Comparison of ENCODE assay signal across 8 mouse cellular contexts in the genomic region with DNA sequence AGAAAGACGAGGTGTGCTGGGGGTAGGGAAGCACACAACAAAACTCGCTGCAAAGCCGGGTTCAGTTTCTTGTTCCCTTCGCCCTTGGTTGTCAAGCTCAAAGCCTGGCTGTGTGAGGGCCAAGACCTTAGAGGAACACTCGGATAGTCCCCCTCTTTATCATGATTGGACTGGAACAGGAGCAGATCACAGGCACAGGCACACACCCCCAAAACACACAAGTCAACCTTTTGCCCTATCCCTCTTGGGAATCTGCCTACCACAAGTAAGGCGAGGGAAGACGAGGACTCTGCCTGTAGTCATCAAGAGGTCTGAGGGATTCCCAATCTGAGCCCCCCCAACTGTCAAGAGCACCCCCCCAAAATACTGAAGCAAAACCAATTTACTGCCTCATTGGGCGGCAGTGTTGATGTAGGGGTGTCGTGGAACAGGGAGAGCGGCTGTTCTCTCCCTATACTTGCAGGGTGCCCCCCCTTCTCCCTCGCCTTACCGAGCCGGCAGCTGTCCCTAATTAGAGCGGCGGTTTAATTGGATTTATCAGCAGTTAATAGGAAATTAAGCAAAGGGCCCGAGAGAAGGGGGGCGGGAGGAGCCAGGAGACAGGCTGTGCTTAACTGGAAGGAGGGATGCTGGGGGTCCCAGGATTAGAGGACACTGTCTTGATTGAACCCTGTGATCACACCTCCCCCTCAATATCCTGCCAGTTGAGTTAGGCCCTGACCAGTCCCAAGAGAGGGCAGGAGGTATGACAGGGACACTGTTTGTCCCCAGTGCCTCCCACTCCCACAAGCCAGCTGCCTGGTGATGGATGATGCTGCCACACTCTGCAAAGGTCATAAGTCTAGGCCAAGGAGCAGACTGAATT. TPM values are rescaled to one million over a fixed set of nuclear protein-coding genes. Genes with fewer than 3 reads are reported as not detected.
DNase-seq lines count a peak whose midpoint lies in the region; ATAC-seq and TF ChIP-seq lines count a peak whose summit lies in the region.

No protein-coding gene starts in this region.

- no peak for TF ChIP-seq EP300 in heart, adult 2 months (IDR thresholded peaks at IDR 0.05; ENCODE audit: insufficient read depth, low read depth, low read length)
- TF ChIP-seq EP300 in MEL (IDR thresholded peaks at IDR 0.05; ENCODE audit: low read depth in 1 of 2, low read length in 2 of 2), result no peak

- H3K9me3 ChIP-seq in heart, embryonic 12.5 days (replicated peaks), result no peaks in the 10 kb centered on the region
- no peaks in the 10 kb centered on the region for H3K9me3 ChIP-seq in MEL (replicated peaks; ENCODE audit: insufficient read depth, low read length)
- no peaks in the 10 kb centered on the region for H3K9me3 ChIP-seq in forebrain, embryonic 12.5 days
- H3K9me3 ChIP-seq in midbrain, embryonic 10.5 days (replicated peaks), result no peaks in the 10 kb centered on the region

- no peak for ATAC-seq in heart, embryonic 12.5 days (ENCODE audit: insufficient number of reproducible peaks, low FRiP score)
- peak; percentile 15; the same call in 1 of the 2 replicates for ATAC-seq in forebrain, embryonic 12.5 days (ENCODE audit: low FRiP score)

- 11% methylated on average over 17 of the region's 17 CpGs for WGBS in heart, embryonic 12.5 days
- 45% methylated on average over 17 of the region's 17 CpGs for WGBS in heart, adult 2 months
- 2% methylated on average over 17 of the region's 17 CpGs for WGBS in forebrain, embryonic 12.5 days
- WGBS in midbrain, embryonic 10.5 days, result 4% methylated on average over 17 of the region's 17 CpGs

- no peak overlapping the region for H3K9ac ChIP-seq in heart, embryonic 12.5 days
- no peak overlapping the region for H3K9ac ChIP-seq in heart, adult 2 months (ENCODE audit: low read depth, low read length)
- H3K9ac ChIP-seq in MEL (ENCODE audit: control insufficient read depth, low read depth, low read length, poor library complexity, severe bottlenecking), result no peak overlapping the region
- peak overlapping the region; percentile 40 for H3K9ac ChIP-seq in forebrain, embryonic 12.5 days

- peak overlapping the region; percentile 51; the same call in 1 of the 2 replicates for H3K4me3 ChIP-seq in heart, embryonic 12.5 days
- H3K4me3 ChIP-seq in heart, adult 2 months, result no peak overlapping the region
- peak overlapping the region in 1 of 2 experiments; percentile 30; a peak in 1 of 4 replicates for H3K4me3 ChIP-seq in MEL (ENCODE audit: control insufficient read depth in 1 of 2, insufficient read depth in 1 of 2, low read depth in 2 of 2, low read length in 2 of 2)
- H3K4me3 ChIP-seq in forebrain, embryonic 12.5 days (replicated peaks), result peak overlapping the region; percentile 43
- H3K4me3 ChIP-seq in midbrain, embryonic 10.5 days, result peak overlapping the region; percentile 61

- DNase-seq in heart, adult 2 months, result no peak
- peak; percentile 33 for DNase-seq in MEL (ENCODE audit: low read depth, low spot score)
- peak; percentile 35 for DNase-seq in midbrain, embryonic 10.5 days (ENCODE audit: low spot score)
- DNase-seq in left cerebral cortex, adult 9 months (ENCODE audit: low spot score in 2 of 2), result no peak
- no peak for DNase-seq in kidney, adult 8-10 months
- DNase-seq in adrenal gland, postnatal 10 days, result no peak

- intact Hi-C loops in heart, adult 2 months (cut with DNase I), result loop anchor here (1.0 to 5.0 kb wide), 2 partner anchors 28 to 112 kb away; a partner anchor contains a TSS

- H3K27ac ChIP-seq in heart, embryonic 12.5 days (ENCODE audit: poor library complexity, severe bottlenecking), result no peak overlapping the region
- no peak overlapping the region for H3K27ac ChIP-seq in heart, adult 2 months
- H3K27ac ChIP-seq in MEL (ENCODE audit: control insufficient read depth, low read depth, low read length), result no peak overlapping the region
- H3K27ac ChIP-seq in forebrain, embryonic 12.5 days, result peak overlapping the region; percentile 94
- peak overlapping the region; percentile 89 for H3K27ac ChIP-seq in midbrain, embryonic 10.5 days (replicated peaks)

- TF ChIP-seq RAD21 in MEL (IDR thresholded peaks at IDR 0.05; ENCODE audit: low read depth, low read length), result no peak

- no peaks in the 10 kb centered on the region for H3K79me2 ChIP-seq in heart, adult 2 months (replicated peaks; ENCODE audit: control insufficient read depth, insufficient read depth, low read length)
- H3K79me2 ChIP-seq in MEL (ENCODE audit: control insufficient read depth, insufficient read depth, low read length, poor library complexity), result no peaks in the 10 kb centered on the region; the same call in 1 of the 2 replicates

- H3K4me2 ChIP-seq in heart, embryonic 12.5 days, result peak overlapping the region; percentile 86
- H3K4me2 ChIP-seq in forebrain, embryonic 12.5 days, result peak overlapping the region; percentile 76

- TF ChIP-seq POLR2A in heart, adult 2 months (IDR thresholded peaks at IDR 0.05; ENCODE audit: insufficient read depth, low read depth, low read length), result no peak
- no peak for TF ChIP-seq POLR2A in MEL (IDR thresholded peaks at IDR 0.05; ENCODE audit: control insufficient read depth in 1 of 2, insufficient read depth in 1 of 2, low read depth in 1 of 2, low read length in 2 of 2, poor library complexity in 1 of 2)

- H3K36me3 ChIP-seq in heart, embryonic 12.5 days, result no peaks in the 10 kb centered on the region; the same call in 1 of the 2 replicates
- no peaks in the 10 kb centered on the region for H3K36me3 ChIP-seq in heart, adult 2 months (ENCODE audit: control insufficient read depth, insufficient read depth, low read length)
- H3K36me3 ChIP-seq in MEL (ENCODE audit: control insufficient read depth in 1 of 2, insufficient read depth in 2 of 2, low read length in 2 of 2), result peaks cover 0 to 2% of the 10 kb centered on the region in 2 experiments; a peak in 2 of 4 replicates
- H3K36me3 ChIP-seq in forebrain, embryonic 12.5 days (replicated peaks), result no peaks in the 10 kb centered on the region
- H3K36me3 ChIP-seq in midbrain, embryonic 10.5 days, result no peaks in the 10 kb centered on the region

- H3K27me3 ChIP-seq in heart, embryonic 12.5 days (replicated peaks), result peaks cover 80% of the 10 kb centered on the region
- peaks cover 2% of the 10 kb centered on the region; the same call in 1 of the 2 replicates for H3K27me3 ChIP-seq in heart, adult 2 months (ENCODE audit: control insufficient read depth, insufficient read depth, low read length)
- H3K27me3 ChIP-seq in MEL (ENCODE audit: control insufficient read depth in 1 of 2, insufficient read depth in 2 of 2, low read length in 2 of 2), result no peaks in the 10 kb centered on the region
- H3K27me3 ChIP-seq in forebrain, embryonic 12.5 days, result peaks cover 86% of the 10 kb centered on the region
- H3K27me3 ChIP-seq in midbrain, embryonic 10.5 days (ENCODE audit: low read depth, poor library complexity, severe bottlenecking), result peaks cover 97% of the 10 kb centered on the region

- H3K4me1 ChIP-seq in heart, embryonic 12.5 days (replicated peaks), result peaks cover 55% of the 10 kb centered on the region
- peaks cover 4% of the 10 kb centered on the region; the same call in 1 of the 2 replicates for H3K4me1 ChIP-seq in heart, adult 2 months (ENCODE audit: control insufficient read depth, insufficient read depth, low read length)
- peaks cover 0 to 20% of the 10 kb centered on the region in 2 experiments; a peak in 2 of 4 replicates for H3K4me1 ChIP-seq in MEL (ENCODE audit: control insufficient read depth in 1 of 2, insufficient read depth in 2 of 2, low read length in 2 of 2)
- peaks cover 68% of the 10 kb centered on the region for H3K4me1 ChIP-seq in forebrain, embryonic 12.5 days
- H3K4me1 ChIP-seq in midbrain, embryonic 10.5 days, result peaks cover 75% of the 10 kb centered on the region

- TF ChIP-seq CTCF in heart, adult 2 months (IDR thresholded peaks at IDR 0.05), result no peak
- TF ChIP-seq CTCF in MEL (IDR thresholded peaks at IDR 0.05 in 2 of 3, conservative IDR thresholded peaks at IDR 0.05 in 1 of 3; ENCODE audit: control insufficient read depth in 1 of 3, insufficient read depth in 1 of 3, low read depth in 2 of 3, low read length in 3 of 3, poor library complexity in 1 of 3, severe bottlenecking in 1 of 3), result no peak

RNA-seq across cellular contexts. Expression of a gene that starts 4.7 kb away (rescaled TPM):
- polyA plus RNA-seq in heart, embryonic 12.5 days (2016; fragmentation: Nextera tagmentation; extraction: Ambion mirVana), result 19.5 and 24.4 TPM in 2 replicates
- 10 to 100 TPM; 20.1 to 27.9 TPM for total RNA-seq in heart, adult 2 months (2021)
- 45.1 and 64.4 TPM in 2 replicates for polyA plus RNA-seq in heart, adult 2 months (2012; rRNA removed)
- total RNA-seq in MEL (2012; rRNA removed), result 21.8 and 28.6 TPM in 2 replicates
- 10 to 100 TPM in 1 of 2 experiments, not detected in 1; 26.6 TPM for polyA plus RNA-seq in MEL (2012; ENCODE audit: insufficient read depth in 1 of 2, insufficient read length in 2 of 2, low read depth in 1 of 2, low replicate concordance in 2 of 2, missing spikeins in 1 of 2)
- polyA plus RNA-seq in forebrain, embryonic 12.5 days (2016; fragmentation: Nextera tagmentation; extraction: Ambion mirVana), result 5.9 and 9.0 TPM in 2 replicates
- polyA plus RNA-seq in midbrain, embryonic 10.5 days (2016; fragmentation: Nextera tagmentation; extraction: Ambion mirVana), result 5.2 and 5.8 TPM in 2 replicates
- 10 to 100 TPM; 49.3 to 56.4 TPM for total RNA-seq in adrenal gland, postnatal 10 days (2021)

RNA-seq across cellular contexts. Expression of a gene that starts 8.6 kb away (rescaled TPM):
- polyA plus RNA-seq in heart, embryonic 12.5 days (2016; fragmentation: Nextera tagmentation; extraction: Ambion mirVana), result 0.50 and 1.1 TPM in 2 replicates
- total RNA-seq in heart, adult 2 months (2021), result 1 to 10 TPM in 1 of 2 experiments, under 1 TPM in 1; 0.21 to 1.2 TPM
- polyA plus RNA-seq in heart, adult 2 months (2012; rRNA removed), result 0.86 and 1.7 TPM in 2 replicates
- not detected in 2 replicates for total RNA-seq in MEL (2012; rRNA removed)
- polyA plus RNA-seq in MEL (2012; ENCODE audit: insufficient read depth in 1 of 2, insufficient read length in 2 of 2, low read depth in 1 of 2, low replicate concordance in 2 of 2, missing spikeins in 1 of 2), result under 1 TPM in 1 of 2 experiments, not detected in 1; 0.25 TPM
- 1.2 and 1.8 TPM in 2 replicates for polyA plus RNA-seq in forebrain, embryonic 12.5 days (2016; fragmentation: Nextera tagmentation; extraction: Ambion mirVana)
- 0.52 and 0.62 TPM in 2 replicates for polyA plus RNA-seq in midbrain, embryonic 10.5 days (2016; fragmentation: Nextera tagmentation; extraction: Ambion mirVana)
- total RNA-seq in adrenal gland, postnatal 10 days (2021), result 10 to 100 TPM in 1 of 2 experiments, 1 to 10 TPM in 1; 5.2 to 16.9 TPM

RNA-seq across cellular contexts. Expression of a gene that starts 12.2 kb away (rescaled TPM):
- polyA plus RNA-seq in heart, embryonic 12.5 days (2016; fragmentation: Nextera tagmentation; extraction: Ambion mirVana), result 80.4 and 83.8 TPM in 2 replicates
- total RNA-seq in heart, adult 2 months (2021), result 10 to 100 TPM; 42.6 to 43.4 TPM
- polyA plus RNA-seq in heart, adult 2 months (2012; rRNA removed), result 60.9 and 67.0 TPM in 2 replicates
- 242 and 383 TPM in 2 replicates for total RNA-seq in MEL (2012; rRNA removed)
- 100 to 1,000 TPM; 263 to 582 TPM for polyA plus RNA-seq in MEL (2012; ENCODE audit: insufficient read depth in 1 of 2, insufficient read length in 2 of 2, low read depth in 1 of 2, low replicate concordance in 2 of 2, missing spikeins in 1 of 2)
- polyA plus RNA-seq in forebrain, embryonic 12.5 days (2016; fragmentation: Nextera tagmentation; extraction: Ambion mirVana), result 103 and 105 TPM in 2 replicates
- 107 and 121 TPM in 2 replicates for polyA plus RNA-seq in midbrain, embryonic 10.5 days (2016; fragmentation: Nextera tagmentation; extraction: Ambion mirVana)
- 10 to 100 TPM; 56.1 to 57.7 TPM for total RNA-seq in adrenal gland, postnatal 10 days (2021)

RNA-seq across cellular contexts. Expression of a gene that starts 24.3 kb away (rescaled TPM):
- polyA plus RNA-seq in heart, embryonic 12.5 days (2016; fragmentation: Nextera tagmentation; extraction: Ambion mirVana), result 0.33 and 0.65 TPM in 2 replicates
- total RNA-seq in heart, adult 2 months (2021), result under 1 TPM; 0.34 to 0.68 TPM
- 0.39 and 0.41 TPM in 2 replicates for polyA plus RNA-seq in heart, adult 2 months (2012; rRNA removed)
- not detected in 2 replicates for total RNA-seq in MEL (2012; rRNA removed)
- under 1 TPM in 1 of 2 experiments, not detected in 1; 0.24 TPM for polyA plus RNA-seq in MEL (2012; ENCODE audit: insufficient read depth in 1 of 2, insufficient read length in 2 of 2, low read depth in 1 of 2, low replicate concordance in 2 of 2, missing spikeins in 1 of 2)
- 60.0 and 62.4 TPM in 2 replicates for polyA plus RNA-seq in forebrain, embryonic 12.5 days (2016; fragmentation: Nextera tagmentation; extraction: Ambion mirVana)
- 19.4 and 27.2 TPM in 2 replicates for polyA plus RNA-seq in midbrain, embryonic 10.5 days (2016; fragmentation: Nextera tagmentation; extraction: Ambion mirVana)
- total RNA-seq in adrenal gland, postnatal 10 days (2021), result 1 to 10 TPM; 5.3 TPM

Comparison
In these comparisons a context has a peak if more than half of its experiments do, and no peak if none do; other contexts are left out.
1. H3K27ac ChIP-seq: peak in forebrain, embryonic 12.5 days (single experiment) and midbrain, embryonic 10.5 days (single experiment); none in heart, embryonic 12.5 days (single experiment), heart, adult 2 months (single experiment) and MEL (single experiment).
2. DNase-seq: peak in MEL (single experiment) and midbrain, embryonic 10.5 days (single experiment); none in heart, adult 2 months (0 of 2), left cerebral cortex, adult 9 months (0 of 2), kidney, adult 8-10 months (0 of 2) and adrenal gland, postnatal 10 days (single experiment).